Mouse (Mus musculus): ENCODE measurements around the gene Cdh4. TPM values are rescaled to one million over a fixed set of nuclear protein-coding genes. Genes with fewer than 3 reads are reported as not detected.

The Cdh4 gene
- polyA plus RNA-seq, 2 experiments: 0.07 to 0.09 TPM

- 95% methylated on average over 1 of the region's 1 CpGs for WGBS (ENCODE audit: insufficient replicate concordance)
- ATAC-seq (ENCODE audit: insufficient read depth) (no peak), DNase-seq (ENCODE audit: low read depth in 3 of 3, low spot score in 3 of 3) (no peak)
- Histone ChIP-seq H3K36me3 (replicated peaks; ENCODE audit: control insufficient read depth, insufficient read depth, low read depth) (no peaks in the 10 kb centered on the region; the same call in 1 of the 2 replicates), H3K4me3 (ENCODE audit: insufficient read depth in 1 of 2, low read depth in 2 of 2, low read length in 2 of 2) (no peak overlapping the region), H3K27ac (no peak overlapping the region), H3K9me3 (ENCODE audit: control insufficient read depth, low read length) (no peaks in the 10 kb centered on the region), H3K27me3 (ENCODE audit: control insufficient read depth, insufficient read depth, low read length) (no peaks in the 10 kb centered on the region), H3K4me2 (ENCODE audit: low read depth) (no peak overlapping the region), H3K9ac (replicated peaks) (no peak overlapping the region), H3K4me1 (replicated peaks; ENCODE audit: control insufficient read depth in 2 of 2, insufficient read depth in 2 of 2, low read length in 1 of 2) (peaks cover 0 to 10% of the 10 kb centered on the region in 2 experiments; a peak in 3 of 4 replicates)
- TF ChIP-seq EP300 (IDR thresholded peaks at IDR 0.05; ENCODE audit: low read depth) (no peak), CTCF (IDR thresholded peaks at IDR 0.05; ENCODE audit: low read depth) (no peak)
Observed at GRCm38 (mm10) chr2:179941696-179942095, 499.5 kb downstream of the Cdh4 start.

- no peak overlapping the region for H3K4me3 ChIP-seq (ENCODE audit: insufficient read depth in 1 of 2, low read depth in 2 of 2, low read length in 2 of 2)
- no peak overlapping the region for H3K4me2 ChIP-seq (ENCODE audit: low read depth)
- WGBS (ENCODE audit: insufficient replicate concordance): 47% methylated on average over 4 of the region's 4 CpGs
- no peaks in the 10 kb centered on the region for H3K36me3 ChIP-seq (replicated peaks; ENCODE audit: control insufficient read depth, insufficient read depth, low read depth)
- no peak overlapping the region for H3K27ac ChIP-seq
- TF ChIP-seq CTCF (IDR thresholded peaks at IDR 0.05; ENCODE audit: low read depth) (no peak), EP300 (IDR thresholded peaks at IDR 0.05; ENCODE audit: low read depth) (no peak)
- DNase-seq (ENCODE audit: low read depth in 3 of 3, low spot score in 3 of 3) (no peak), ATAC-seq (ENCODE audit: insufficient read depth) (no peak)
- peaks cover 3 to 21% of the 10 kb centered on the region in 2 experiments for H3K4me1 ChIP-seq (replicated peaks; ENCODE audit: control insufficient read depth in 2 of 2, insufficient read depth in 2 of 2, low read length in 1 of 2)
- no peak overlapping the region for H3K9ac ChIP-seq (replicated peaks)
- H3K9me3 ChIP-seq (ENCODE audit: control insufficient read depth, low read length): no peaks in the 10 kb centered on the region
- no peaks in the 10 kb centered on the region for H3K27me3 ChIP-seq (ENCODE audit: control insufficient read depth, insufficient read depth, low read length)
Observed at GRCm38 (mm10) chr2:179945051-179945450, 502.8 kb downstream of the Cdh4 start.

GRCm38 (mm10) chr2:179946496-179946895, 504.3 kb downstream of the Cdh4 start:
- no peak for ATAC-seq (ENCODE audit: insufficient read depth)
- DNase-seq (ENCODE audit: low read depth in 3 of 3, low spot score in 3 of 3): no peak
- Histone ChIP-seq H3K36me3 (replicated peaks; ENCODE audit: control insufficient read depth, insufficient read depth, low read depth) (no peaks in the 10 kb centered on the region), H3K27me3 (ENCODE audit: control insufficient read depth, insufficient read depth, low read length) (no peaks in the 10 kb centered on the region), H3K9me3 (ENCODE audit: control insufficient read depth, low read length) (no peaks in the 10 kb centered on the region), H3K4me3 (ENCODE audit: insufficient read depth in 1 of 2, low read depth in 2 of 2, low read length in 2 of 2) (no peak overlapping the region), H3K27ac (no peak overlapping the region), H3K4me1 (replicated peaks; ENCODE audit: control insufficient read depth in 2 of 2, insufficient read depth in 2 of 2, low read length in 1 of 2) (peaks cover 7 to 32% of the 10 kb centered on the region in 2 experiments), H3K4me2 (ENCODE audit: low read depth) (no peak overlapping the region), H3K9ac (replicated peaks) (no peak overlapping the region)
- TF ChIP-seq CTCF (IDR thresholded peaks at IDR 0.05; ENCODE audit: low read depth) (no peak), EP300 (IDR thresholded peaks at IDR 0.05; ENCODE audit: low read depth) (no peak)
- 79% methylated on average over 6 of the region's 6 CpGs for WGBS (ENCODE audit: insufficient replicate concordance)

- Histone ChIP-seq H3K9ac (replicated peaks) (no peak overlapping the region), H3K27me3 (ENCODE audit: control insufficient read depth, insufficient read depth, low read length) (no peaks in the 10 kb centered on the region), H3K4me3 (ENCODE audit: insufficient read depth in 1 of 2, low read depth in 2 of 2, low read length in 2 of 2) (no peak overlapping the region), H3K4me1 (replicated peaks; ENCODE audit: control insufficient read depth in 2 of 2, insufficient read depth in 2 of 2, low read length in 1 of 2) (peaks cover 12 to 41% of the 10 kb centered on the region in 2 experiments), H3K27ac (no peak overlapping the region), H3K4me2 (ENCODE audit: low read depth) (no peak overlapping the region), H3K9me3 (ENCODE audit: control insufficient read depth, low read length) (no peaks in the 10 kb centered on the region), H3K36me3 (replicated peaks; ENCODE audit: control insufficient read depth, insufficient read depth, low read depth) (no peaks in the 10 kb centered on the region)
- DNase-seq (ENCODE audit: low read depth in 3 of 3, low spot score in 3 of 3) (no peak), ATAC-seq (ENCODE audit: insufficient read depth) (no peak)
- WGBS (ENCODE audit: insufficient replicate concordance): 78% methylated on average over 5 of the region's 5 CpGs
- TF ChIP-seq EP300 (IDR thresholded peaks at IDR 0.05; ENCODE audit: low read depth): no peak
Observed at GRCm38 (mm10) chr2:179947607-179948006, 505.4 kb downstream of the Cdh4 start.

- TF ChIP-seq EP300 (IDR thresholded peaks at IDR 0.05; ENCODE audit: low read depth) (no peak), CTCF (IDR thresholded peaks at IDR 0.05; ENCODE audit: low read depth) (no peak)
- H3K27me3 ChIP-seq (ENCODE audit: control insufficient read depth, insufficient read depth, low read length): no peaks in the 10 kb centered on the region
- H3K36me3 ChIP-seq (replicated peaks; ENCODE audit: control insufficient read depth, insufficient read depth, low read depth): no peaks in the 10 kb centered on the region
- DNase-seq (ENCODE audit: low read depth in 3 of 3, low spot score in 3 of 3): no peak
- no peak overlapping the region for H3K27ac ChIP-seq
- ATAC-seq (ENCODE audit: insufficient read depth): no peak
- no peaks in the 10 kb centered on the region for H3K9me3 ChIP-seq (ENCODE audit: control insufficient read depth, low read length)
- no peak overlapping the region for H3K4me3 ChIP-seq (ENCODE audit: insufficient read depth in 1 of 2, low read depth in 2 of 2, low read length in 2 of 2)
- H3K4me2 ChIP-seq (ENCODE audit: low read depth): no peak overlapping the region
- peaks cover 15 to 46% of the 10 kb centered on the region in 2 experiments for H3K4me1 ChIP-seq (replicated peaks; ENCODE audit: control insufficient read depth in 2 of 2, insufficient read depth in 2 of 2, low read length in 1 of 2)
- no peak overlapping the region for H3K9ac ChIP-seq (replicated peaks)
- 57% methylated on average over 5 of the region's 5 CpGs for WGBS (ENCODE audit: insufficient replicate concordance)
Observed at GRCm38 (mm10) chr2:179948820-179949219, 506.6 kb downstream of the Cdh4 start.
